Mouse (Mus musculus): Measurements from ENCODE around the gene Ankfn1.

Ankfn1 gene

DNA sequence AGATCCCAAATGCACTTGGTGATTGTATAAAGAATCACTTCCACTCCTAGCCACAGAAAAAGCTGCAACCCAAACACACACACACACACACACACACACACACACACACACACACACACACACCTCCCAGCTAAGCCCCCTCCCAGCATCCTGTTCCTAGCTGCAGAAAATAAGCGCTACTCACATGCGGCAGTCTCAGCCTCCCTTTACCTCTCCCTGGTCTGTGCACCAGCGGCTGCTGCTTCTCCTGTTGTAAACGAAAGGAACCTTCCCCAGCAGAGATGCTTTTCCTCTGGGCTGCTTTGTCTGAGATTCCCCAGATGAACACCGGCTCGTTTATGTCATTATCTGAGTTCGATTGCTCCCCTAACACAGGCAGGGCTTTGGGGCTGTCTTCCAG lies at the start of gene Ankfn1:
Ankfn1 (minus strand) TSS at position 223 of the 400 bp plus-strand sequence.
- DNase-seq = no peak

DNA sequence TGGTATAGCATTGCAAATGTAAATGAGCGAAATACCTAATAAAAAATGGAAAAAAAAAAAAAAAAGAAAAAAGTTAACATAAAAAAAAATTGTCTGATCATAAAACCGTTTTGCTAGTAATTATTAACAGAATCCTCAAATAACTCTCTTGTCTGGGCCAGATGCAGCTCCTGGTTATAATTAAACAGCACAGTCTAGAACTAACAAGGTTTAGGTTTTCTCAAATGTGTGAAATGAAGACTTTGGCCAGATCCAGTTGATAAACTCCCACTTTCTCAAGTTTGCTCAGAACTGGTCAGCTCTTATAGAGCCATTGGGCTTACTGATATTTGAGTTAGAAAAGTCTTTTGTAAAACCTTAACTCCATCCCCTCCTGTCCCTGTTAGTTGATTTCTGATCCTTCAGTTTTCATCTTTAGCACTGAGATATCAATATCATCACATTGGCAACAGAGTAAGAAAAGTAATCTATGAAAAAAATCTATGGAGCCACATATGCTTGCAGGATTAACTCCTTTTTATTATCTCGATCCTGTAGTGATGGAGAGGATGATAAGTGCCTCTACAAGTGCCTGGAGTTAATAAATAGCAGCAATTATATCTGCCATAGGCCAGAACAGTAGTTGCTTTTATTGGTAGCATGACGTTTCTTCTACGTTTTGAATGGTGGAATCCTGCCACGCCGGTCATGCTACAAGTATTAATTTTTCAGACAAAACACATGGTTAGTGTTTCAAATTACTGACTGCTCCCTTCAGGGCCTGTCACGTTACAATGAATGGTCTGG lies 46.4 kb upstream of the Ankfn1 start:
- DNase-seq = no peak

DNA sequence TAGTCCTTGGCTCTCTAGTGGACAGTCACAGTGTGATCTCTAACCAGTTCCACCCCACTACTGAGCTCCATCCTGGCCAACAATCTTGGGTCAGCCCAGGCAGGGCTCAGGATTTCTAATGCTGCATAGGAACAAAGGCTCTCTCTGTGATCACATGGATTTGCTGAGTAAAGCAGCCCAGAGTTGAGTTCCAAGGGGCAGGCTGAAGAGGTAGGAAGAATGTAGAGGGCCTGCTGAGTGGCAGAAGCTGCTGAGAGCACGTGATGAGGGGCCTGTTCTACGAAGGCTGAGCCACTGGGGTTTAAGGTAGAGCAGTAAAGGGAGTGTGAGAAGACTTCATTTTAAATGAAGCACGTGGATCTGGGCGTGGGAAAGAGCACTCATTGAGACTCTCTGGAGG lies 41.1 kb upstream of the Ankfn1 start:
- no peak for DNase-seq

DNA sequence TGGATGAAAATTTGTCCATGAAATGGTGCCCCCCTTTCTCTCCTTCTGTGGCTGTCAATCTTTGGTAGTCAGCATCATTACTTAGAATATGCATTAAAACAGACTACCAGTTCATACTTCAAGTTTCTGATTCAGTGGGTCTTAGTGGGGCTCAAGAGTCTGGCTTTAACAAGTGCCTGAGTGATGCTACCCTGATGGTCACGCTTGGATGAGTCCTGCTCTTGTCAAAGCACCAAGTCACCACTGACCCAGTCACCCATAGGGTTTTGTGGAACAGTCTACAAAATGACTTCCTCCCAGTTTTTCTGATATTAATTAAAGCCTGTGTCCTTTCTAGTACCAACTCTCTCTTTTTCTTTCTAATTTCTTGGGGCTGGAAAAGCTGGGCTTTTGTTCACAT lies 34.0 kb upstream of the Ankfn1 start:
- no peak for DNase-seq

DNA sequence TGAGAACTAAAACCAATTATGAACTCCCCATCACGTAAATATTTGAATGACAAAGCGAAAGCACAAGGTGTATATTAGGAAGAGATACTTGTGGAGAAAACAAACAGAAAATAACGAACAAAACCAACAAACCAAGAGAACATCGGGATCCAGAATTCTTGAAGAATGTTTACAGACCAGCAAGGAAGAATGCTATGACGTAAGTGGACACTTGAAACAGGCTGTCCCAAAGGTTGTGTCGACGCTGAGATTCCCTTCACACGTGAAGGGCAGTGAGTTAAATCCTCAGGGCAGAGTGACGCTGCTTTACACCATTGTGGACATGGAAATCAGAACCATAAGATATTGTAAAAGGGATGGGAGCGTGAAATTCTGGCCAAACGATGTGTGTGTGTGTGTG lies 30.5 kb upstream of the Ankfn1 start:
- DNase-seq = no peak

DNA sequence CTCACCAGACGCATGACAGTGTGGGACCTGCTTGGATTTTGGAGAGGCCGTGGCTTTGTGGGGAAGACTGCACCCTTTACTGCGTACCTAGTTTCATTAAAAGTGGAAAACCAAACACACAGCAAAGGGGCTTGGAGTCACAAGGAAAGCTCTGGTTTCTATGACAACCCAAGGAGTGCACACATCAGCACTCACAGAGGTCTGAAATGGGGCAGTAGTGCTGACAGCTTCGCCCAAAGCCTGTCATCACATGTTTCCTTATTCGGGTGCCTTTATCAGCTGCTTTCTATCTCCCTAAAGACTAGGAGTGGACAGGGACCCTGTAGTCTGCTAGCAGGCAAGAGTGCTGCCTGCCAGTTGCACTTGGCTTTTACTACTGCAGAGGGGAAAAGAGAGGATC lies 27.4 kb upstream of the Ankfn1 start:
- DNase-seq = no peak

DNA sequence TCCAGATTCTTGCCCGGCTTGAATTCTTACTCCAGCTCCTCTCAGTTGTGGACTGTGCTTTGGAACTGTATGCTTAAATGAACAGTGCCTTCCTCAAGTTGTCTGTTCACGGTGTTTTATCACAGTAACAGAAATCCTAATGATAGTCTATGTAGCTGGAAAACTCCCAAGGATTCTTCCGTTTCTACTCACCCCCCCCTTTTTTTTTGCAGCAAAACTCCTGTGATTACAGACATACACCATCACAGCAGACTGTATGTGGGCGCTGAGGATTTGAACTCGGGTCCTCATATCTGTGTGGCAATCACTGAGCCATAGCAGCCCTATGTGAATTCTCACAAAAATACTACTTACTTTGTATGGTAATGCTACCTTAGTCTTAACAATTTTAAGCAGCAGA lies 26.5 kb upstream of the Ankfn1 start:
- DNase-seq = no peak

DNA sequence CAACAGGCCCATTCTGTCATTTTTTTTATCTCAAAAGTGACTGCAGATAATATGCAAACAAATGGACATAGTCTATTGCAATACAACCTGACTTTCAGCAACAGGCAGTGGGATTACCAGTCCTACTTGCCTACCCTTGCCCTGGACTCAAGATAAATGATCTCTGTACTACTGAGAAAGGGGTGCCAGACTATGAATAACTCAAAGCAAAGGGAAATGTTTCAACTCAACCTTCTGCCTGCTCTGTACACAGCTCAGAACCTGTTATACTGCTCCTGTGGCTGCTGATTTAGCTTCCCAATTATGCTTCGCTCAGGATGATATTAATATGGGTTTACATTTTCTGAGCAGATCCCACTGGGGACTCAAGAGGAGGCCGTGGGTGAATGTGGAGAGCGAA lies 15.3 kb upstream of the Ankfn1 start:
- no peak for DNase-seq

DNA sequence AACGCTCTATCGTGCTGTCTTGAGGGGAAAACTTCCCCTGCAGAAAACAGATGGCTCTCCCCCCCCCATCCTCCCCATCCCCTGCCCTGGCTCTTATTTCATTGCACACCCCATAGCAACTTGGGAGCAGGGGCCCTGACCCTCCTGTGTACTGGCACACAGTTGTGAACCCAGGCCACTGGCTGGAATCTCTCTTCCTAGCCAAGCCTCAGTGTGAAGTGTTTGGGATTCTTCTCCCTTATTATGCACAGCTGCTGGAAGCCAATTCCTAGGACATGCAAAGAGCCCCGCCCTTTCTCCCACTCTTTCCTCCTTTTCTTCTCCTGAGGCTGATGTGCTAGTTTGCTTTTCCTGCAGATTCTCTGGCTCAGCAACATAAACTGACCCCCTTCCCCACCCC lies 1.4 kb downstream of the Ankfn1 start:
- no peak for DNase-seq

DNA sequence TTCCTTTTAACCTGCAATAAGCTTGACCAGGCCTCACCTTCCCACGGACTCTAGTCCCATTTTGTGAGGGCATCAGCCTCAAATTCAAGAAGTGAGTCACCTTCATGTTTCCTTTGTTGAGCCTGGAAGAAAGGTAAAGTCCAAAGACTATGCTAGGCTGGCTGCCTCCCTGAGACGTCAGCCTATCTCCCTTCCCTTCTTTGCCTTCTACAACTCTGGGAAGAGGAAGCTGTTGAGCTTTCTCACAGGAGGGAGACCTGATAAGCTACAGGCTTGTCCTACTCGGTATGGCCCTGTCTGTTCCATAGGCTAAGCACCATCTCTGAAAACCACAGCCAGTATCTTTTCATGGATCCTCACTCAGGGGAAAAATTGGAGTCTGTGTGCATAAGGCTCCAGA lies 2.5 kb downstream of the Ankfn1 start:
- DNase-seq = no peak

DNA sequence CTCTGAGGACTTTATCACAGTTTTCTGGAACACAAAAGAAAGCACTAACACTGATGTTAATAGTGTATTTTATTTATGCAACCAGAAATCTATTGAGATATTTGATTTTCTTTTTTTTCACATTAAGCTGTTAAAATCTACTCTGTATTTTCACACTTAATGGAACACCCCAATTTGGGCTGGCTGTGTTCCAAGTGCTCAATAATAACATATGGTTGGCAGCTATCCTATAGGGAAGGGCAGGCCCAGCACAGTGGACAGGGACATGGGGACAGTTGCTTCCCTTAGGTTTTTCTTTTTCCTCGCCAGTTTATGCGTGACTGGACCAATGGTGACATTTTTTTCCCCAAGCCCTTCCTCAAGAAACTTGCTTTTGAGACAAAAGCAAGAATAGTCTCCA lies 4.5 kb downstream of the Ankfn1 start:
- DNase-seq = peak; percentile 40 to 63

DNA sequence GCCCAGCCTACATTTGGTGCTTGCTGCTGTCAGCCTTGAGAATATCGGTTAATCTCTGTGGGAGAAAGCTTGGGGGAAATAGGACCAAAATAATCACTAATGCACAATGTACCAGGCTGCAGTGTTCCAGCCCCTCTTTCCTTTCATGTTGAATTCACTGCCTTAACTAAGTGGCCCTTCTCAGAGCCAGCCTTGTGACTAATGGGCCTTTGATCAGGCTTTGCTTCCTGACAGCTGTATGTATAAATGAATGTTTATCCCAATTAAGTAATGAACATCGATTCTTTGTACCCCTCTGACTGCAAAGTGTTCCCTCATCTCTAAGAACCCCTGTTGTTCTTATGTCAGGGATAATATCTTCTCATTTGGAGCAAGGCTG lies 11.7 kb downstream of the Ankfn1 start:
- DNase-seq = no peak

DNA sequence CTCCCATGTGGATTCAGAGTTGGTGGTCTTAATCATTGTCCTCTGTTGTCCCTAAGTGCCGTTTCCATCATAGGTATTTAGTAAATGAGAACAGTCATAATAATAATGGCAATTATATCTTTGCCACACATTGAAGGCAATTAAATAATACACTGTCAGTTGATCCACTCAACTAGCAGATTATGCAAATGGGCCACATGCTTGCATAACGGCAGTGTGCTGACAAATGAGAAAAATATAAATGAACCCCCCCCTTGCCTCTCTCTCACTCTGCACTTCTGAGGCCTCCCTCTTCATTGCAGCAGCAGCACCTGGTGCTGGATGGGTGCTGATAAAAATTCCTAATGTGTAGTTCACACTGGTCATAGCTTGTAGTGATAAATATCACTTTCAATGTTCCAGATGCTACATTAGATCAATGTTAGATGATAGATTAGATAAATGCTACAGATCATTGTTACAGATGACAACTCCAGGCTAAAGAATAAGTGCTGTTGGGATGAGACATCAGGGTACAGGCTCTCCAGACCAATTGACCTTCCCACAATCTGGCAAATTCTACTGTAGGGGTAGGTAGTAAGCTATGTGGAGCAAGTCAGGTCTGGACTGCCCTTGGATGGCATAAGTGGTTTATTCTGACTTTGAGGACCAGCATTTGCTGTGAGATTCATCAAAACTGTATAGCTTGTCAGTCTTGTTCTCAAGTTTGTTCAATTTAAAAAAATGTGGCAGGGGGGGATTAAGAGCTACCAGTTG lies 12.3 kb downstream of the Ankfn1 start:
- no peak for DNase-seq

DNA sequence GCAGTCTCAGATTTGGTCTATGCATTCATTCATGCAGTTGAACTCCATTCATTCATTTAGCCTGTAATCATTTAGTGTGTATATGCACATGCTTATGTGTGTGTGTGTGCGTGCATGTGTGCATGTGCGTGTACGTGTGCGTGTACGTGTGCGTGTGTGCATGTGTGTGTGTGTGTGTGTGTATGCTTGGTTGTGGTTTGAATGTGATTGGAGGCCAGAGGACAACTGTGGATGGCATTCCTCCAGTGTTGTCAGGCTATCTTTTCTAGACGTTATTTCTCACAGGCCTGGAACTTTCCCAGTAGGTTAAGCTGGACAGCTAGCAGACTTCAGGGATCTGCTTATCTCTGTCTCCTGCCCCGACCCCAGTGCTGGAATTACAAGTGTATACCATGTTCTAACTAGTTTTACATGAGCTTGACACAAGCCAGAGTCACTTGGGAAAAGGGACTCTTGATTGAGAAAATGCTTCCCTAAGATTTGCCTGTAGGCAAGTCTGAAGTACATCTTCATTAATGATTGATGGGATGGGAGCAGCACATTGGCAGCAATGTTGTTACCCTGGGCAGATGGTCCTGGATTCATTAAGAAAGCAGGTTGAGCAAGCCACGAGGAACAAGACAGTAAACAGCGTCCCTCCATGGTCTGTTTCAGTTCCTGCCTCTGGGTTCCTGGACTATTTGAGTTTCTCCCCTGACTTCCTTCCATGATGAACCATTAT lies 43.3 kb downstream of the Ankfn1 start:
- DNase-seq = no peak

DNA sequence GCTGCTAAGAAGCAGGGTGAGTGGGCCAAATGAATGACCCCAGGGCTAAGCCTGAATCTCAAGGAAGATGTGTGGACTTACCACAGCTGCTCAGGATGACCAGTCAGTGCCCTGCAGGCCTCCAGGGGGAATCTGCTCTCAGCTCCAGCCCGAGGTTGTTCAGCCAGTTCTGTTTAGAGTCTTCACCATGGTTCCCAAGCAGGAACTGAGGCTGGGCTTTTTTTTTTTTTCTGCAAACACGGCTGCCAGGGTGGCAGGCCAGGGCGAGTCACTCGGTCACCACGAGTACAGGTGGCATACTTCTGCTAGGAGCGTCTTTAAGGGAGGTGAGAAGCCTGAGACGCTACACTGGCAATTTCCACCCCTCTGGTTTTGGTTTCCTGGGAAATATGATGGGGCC lies 43.9 kb downstream of the Ankfn1 start:
- no peak for DNase-seq

DNA sequence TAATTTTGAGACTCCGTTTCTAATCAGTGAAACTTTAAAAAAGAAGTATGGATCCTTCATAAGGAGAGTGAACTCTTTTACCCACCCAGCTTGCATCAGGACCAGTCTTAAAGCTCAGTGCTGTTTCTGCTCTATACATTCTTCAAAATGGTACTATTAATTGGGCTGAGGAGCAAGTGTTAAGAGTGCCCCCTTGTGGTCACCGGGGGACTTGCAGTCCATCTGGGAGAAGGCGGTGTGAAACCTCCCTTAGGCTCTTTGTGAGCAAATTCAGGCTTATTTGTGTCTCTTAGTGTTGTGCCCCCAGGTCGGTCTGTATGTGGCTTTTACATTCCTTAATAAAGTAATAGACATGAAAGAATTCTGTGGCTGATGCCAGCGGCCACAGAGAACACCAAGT lies 56.6 kb downstream of the Ankfn1 start:
- peak; percentile 63 to 76 for DNase-seq

DNA sequence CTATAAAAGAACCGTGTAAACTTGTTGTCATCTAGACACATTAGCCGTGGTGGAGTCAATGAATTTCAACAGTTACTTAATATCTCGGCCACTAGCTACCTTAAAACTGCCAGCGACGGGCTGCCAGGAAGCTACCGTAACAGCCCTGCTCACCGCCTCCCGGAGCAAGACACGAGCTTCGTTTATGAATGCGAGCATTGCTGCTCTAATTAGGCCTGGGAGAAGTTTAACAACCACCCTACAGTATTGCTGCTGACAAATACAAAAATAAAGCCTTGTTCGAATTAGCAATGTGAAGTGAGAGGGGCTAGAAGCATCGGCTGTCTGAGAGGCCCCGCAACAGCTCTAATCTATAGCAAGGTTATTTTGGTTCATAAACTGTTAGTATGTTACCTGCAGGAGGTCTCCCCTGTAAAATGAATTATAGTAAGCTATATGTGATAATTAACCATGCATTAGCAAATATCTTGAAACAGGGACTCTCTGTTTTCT lies 58.9 kb downstream of the Ankfn1 start:
- no peak for DNase-seq

DNA sequence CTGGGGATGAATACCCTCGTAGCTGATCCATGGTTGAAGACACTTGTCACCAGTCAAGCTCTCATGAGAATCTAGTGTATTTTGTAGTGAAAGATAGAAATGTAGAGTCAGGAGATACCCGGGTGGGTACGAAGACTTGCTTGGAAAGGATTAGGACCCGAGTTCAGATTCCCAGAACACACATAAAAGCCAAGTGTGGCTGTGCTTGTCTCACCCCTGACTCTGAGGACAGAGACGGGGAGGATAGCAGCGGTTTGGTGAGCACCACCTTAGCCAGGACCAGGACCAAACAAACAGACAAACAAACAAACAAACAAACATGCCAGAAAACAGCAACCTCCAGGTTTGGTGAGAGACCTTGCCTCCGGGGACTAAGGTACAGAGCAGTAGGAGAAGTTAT lies 61.1 kb downstream of the Ankfn1 start:
- DNase-seq = no peak

DNA sequence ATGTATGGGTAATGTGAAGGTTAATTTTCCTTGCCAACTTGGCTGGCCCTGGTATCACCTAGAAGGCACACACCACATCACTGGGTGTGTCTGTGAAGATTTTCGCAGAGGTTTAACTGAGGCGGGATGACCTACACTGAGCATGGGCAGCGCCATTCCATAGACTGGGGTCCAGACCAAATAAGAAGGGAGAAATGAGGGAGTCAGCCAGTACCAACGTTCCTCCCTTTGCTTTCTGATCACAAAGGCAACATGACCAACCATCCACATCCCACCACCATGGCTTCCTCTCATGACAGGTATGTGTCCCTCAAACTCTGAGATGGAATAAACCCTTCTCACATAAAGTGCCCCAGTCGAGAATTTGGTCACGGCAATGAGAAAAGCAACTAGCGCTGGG lies 68.9 kb downstream of the Ankfn1 start:
- DNase-seq = no peak

DNA sequence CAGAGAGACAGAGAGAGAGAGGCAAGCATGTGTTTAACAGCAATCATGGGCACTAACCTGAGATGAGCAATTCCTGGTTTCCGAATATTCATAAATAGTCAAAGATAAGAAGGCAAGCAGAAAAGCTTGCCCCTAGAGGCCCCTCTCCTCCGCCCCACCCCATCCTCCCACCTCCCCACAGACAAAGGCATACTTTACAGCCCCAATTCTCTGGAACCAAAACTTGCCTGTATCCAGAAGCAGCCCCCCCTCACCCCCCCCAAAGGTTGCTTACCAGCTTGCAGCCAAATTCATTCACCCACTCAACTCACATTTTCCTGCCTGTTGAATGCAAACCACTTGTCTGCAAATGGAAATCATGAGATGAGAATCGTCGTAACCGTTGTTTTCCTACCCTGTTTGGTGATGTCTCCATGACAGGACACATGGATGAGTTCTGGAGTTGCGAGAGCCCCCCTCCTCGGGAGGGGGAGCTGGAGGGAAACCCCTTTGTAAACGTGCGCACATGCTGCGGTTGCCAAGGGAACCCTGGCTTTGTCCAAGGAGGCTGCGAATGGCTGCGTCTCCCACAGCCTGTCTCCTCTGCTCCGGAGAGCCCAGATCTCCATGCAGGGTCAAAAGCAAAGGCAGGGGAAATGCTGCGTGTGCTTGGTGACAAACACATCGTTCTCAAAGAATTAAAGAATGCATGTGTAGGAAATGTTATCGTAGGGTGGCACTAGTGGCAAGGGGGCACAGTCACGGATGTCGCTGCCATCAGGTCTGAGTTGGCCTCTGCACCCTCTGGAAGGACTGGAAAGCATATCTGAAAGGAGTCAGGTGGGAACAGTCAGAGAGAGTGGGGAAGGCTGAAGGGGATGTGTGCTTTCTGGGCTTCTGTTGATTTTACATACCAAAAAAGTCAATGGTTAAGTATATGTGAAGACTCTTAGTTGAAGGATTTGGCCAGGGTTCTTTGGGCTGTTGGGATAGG lies 80.7 kb downstream of the Ankfn1 start:
- DNase-seq = no peak

DNA sequence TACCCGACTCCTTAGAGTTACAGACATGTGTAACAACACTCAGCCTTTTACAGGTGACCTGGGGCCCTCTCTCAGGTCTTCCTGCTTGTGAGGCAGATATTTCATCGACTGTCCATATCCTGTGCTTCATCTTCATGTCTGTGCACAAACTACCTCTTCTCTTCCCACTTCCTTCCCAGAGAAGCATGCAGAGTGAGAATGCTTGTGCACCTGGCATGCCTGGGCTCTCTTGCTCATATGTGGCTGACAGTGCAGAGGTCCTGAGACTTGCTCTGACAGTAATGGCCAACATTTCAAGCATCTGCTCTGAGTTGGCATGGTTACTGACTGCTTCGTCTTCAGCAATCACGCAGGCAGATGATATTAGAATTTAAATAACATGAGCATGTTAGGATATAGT lies 83.8 kb downstream of the Ankfn1 start:
- DNase-seq = no peak

DNA sequence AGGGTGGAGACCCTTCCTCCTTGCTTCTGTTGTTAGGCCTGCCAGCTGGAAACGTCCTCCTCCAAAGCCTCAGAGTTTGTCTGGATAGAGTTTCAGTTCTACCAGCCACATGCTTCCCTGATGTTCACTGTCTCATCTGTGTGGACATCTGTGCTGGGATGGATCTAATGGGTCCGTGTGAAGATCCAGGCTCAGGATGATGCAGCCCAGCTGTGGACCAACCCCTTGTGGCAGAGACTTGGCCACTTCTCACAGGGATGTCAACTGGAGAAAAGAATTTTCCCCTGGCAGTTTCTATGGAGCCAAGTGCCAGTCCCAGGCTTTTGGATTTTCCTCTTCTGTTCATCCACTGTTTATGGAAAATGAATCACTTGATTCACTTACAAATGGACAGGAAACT lies 100.5 kb downstream of the Ankfn1 start:
- no peak for DNase-seq

Measured in cerebellum, postnatal 25 days (tissue).